Mouse (Mus musculus): ENCODE data around the gene Oas1f.
"Not testable (repeated sequence)": the region's sequence is repeated elsewhere in the genome, so short reads cannot be mapped to it uniquely, and the experiment has no call there.

Oas1f gene

GRCm38 (mm10) chr5:120869436-120870015 is 22.4 kb downstream of the Oas1f start:
- in situ Hi-C loops (cut with MboI; ENCODE audit: low pct_unique_long_range_greater_than_20kb in 1 of 2, low sequenced_read_pairs in 2 of 2, unreplicated experiment in 1 of 2): no loop called here

DNA sequence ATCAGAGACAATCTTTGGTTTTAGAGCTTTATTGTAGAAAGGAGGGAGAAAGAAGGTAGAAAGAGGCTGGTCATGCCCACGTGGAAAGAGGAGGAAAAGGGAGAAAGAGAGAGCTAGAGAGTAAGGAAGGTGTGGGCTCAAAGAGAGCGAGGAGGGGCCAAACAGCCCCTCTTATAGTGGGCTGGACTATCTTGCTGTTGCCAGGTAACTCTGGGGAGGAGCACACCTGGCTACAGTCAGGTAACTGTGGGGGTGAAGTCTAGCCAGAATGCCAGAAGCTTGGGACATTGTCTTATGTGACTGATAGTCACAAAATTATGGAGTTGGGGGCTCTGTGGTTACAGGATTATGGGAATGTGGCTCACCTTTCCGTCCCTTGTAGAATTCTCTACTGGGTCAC is 22.9 kb downstream of the Oas1f start:
- in situ Hi-C loops (cut with MboI; ENCODE audit: low pct_unique_long_range_greater_than_20kb in 1 of 2, low sequenced_read_pairs in 2 of 2, unreplicated experiment in 1 of 2): no loop called here

DNA sequence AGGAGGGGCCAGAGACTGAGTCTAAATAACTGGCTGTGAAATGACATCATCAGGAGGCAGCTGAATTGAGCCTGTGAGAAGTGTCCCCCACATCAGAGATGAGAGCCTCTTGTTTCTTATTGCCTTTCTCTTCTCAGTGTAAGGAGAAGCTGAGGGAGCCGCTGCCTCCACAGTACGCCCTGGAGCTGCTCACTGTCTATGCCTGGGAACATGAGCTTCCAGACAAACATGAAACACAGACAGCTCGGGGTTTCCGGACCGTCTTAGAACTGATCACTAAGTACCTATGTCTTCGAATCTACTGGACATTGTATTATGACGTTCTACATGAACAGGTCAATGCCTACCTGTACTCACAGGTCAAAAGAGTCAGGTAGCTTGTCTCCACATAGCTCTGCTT is 23.6 kb downstream of the Oas1f start:
- in situ Hi-C loops (cut with MboI; ENCODE audit: low pct_unique_long_range_greater_than_20kb in 1 of 2, low sequenced_read_pairs in 2 of 2, unreplicated experiment in 1 of 2): no loop called here

DNA sequence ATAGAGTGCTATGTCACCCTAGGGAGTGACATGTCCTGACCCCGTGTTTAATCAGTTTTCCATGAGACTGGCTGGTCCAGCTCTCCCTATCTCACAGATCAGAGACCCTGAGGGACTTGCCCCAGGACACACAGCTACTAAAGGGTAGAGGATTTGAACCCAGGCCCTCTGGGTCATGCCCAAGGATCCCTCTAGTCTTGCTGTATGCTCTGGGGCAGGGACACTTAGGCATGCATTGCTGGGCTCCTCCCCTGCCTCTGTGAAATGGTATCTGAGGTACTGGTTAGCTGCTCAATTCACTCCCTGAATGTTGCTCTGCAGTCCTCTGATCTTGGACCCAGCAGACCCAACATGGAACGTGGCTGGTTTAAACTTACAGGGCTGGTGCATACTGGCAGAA is 24.3 kb downstream of the Oas1f start:
- in situ Hi-C loops (cut with MboI; ENCODE audit: low pct_unique_long_range_greater_than_20kb in 1 of 2, low sequenced_read_pairs in 2 of 2, unreplicated experiment in 1 of 2): no loop called here

- in situ Hi-C loops (cut with MboI; ENCODE audit: low pct_unique_long_range_greater_than_20kb in 1 of 2, low sequenced_read_pairs in 2 of 2, unreplicated experiment in 1 of 2): not testable (repeated sequence)
These were observed 29.7 kb downstream of the Oas1f start for GRCm38 (mm10) chr5:120876839-120877238.

GRCm38 (mm10) chr5:120877407-120877806 is 30.2 kb downstream of the Oas1f start:
- in situ Hi-C loops (cut with MboI; ENCODE audit: low pct_unique_long_range_greater_than_20kb in 1 of 2, low sequenced_read_pairs in 2 of 2, unreplicated experiment in 1 of 2): not testable (repeated sequence)

DNA sequence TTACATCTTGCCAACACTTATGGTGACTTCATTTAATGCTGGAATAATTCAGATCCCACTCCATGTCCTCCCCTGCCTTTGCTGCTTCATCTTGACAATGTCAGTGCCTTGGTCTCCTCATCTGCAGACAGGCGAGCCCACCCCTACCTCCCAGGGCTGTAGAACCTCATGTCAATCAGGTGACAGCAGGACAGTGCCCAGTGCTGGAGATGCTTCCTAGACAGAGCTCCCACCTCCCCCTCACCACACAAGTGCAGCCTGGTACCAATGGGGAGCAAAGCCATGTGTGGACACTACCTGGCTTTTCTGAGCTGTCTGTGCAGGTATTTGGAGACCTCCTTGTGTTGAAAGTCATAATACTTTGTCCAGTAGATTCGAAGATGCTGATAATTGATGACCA is 31.6 kb downstream of the Oas1f start:
- in situ Hi-C loops (cut with MboI; ENCODE audit: low pct_unique_long_range_greater_than_20kb in 1 of 2, low sequenced_read_pairs in 2 of 2, unreplicated experiment in 1 of 2): not testable (repeated sequence)

GRCm38 (mm10) chr5:120881681-120882080 is 34.5 kb downstream of the Oas1f start:
- in situ Hi-C loops (cut with MboI; ENCODE audit: low pct_unique_long_range_greater_than_20kb in 1 of 2, low sequenced_read_pairs in 2 of 2, unreplicated experiment in 1 of 2): not testable (repeated sequence)

GRCm38 (mm10) chr5:120887413-120887812 is 40.2 kb downstream of the Oas1f start, which contains the start of gene Oas1g:
TSS of gene Oas1g (minus strand) at chr5:120887613.
- in situ Hi-C loops (cut with MboI; ENCODE audit: low pct_unique_long_range_greater_than_20kb in 1 of 2, low sequenced_read_pairs in 2 of 2, unreplicated experiment in 1 of 2): not testable (repeated sequence)

- in situ Hi-C loops (cut with MboI; ENCODE audit: low pct_unique_long_range_greater_than_20kb in 1 of 2, low sequenced_read_pairs in 2 of 2, unreplicated experiment in 1 of 2): no loop called here
These were observed 40.7 kb downstream of the Oas1f start for GRCm38 (mm10) chr5:120887831-120888230.

GRCm38 (mm10) chr5:120888294-120888815 is 41.2 kb downstream of the Oas1f start:
- in situ Hi-C loops (cut with MboI; ENCODE audit: low pct_unique_long_range_greater_than_20kb in 1 of 2, low sequenced_read_pairs in 2 of 2, unreplicated experiment in 1 of 2): not testable (repeated sequence)

DNA sequence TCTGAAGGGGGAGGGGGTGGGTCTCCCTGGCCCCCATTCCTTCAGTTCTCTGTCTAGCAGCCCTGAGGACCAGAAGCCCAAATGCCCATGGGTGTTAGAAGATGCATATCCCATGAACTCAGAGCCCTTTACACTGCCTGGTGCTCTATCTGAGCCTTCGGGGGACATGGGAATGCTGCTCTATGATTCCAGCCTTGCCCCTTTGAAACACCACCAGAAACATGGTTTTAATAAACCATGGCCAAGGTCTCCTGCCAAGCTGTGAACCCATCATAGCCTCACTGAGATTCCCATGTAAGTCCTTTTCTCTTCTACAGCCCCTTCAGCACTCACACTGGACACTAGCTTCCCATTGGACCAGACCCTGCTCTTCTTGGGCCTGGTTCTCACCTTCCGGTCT is 42.9 kb downstream of the Oas1f start:
- in situ Hi-C loops (cut with MboI; ENCODE audit: low pct_unique_long_range_greater_than_20kb in 1 of 2, low sequenced_read_pairs in 2 of 2, unreplicated experiment in 1 of 2): no loop called here

DNA sequence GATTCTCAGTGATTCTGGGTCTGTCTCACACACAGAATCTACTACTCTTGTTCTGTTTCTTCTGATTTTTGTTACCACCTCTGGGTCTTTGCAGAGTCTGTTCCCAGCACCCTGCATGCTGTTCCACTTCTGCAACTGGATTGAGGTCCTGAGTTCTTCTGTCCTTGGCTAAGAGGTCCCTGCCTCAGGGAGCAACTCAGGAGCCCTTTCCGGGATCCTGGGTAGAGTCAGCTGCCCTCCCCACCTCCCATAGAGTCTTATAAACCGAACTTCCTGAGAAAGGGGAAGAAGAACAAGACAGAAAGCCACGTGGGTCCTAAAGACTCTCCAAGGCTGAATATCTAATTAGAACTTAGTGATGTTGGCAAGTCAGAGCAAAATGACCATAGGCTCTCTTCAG is 43.8 kb downstream of the Oas1f start:
- in situ Hi-C loops (cut with MboI; ENCODE audit: low pct_unique_long_range_greater_than_20kb in 1 of 2, low sequenced_read_pairs in 2 of 2, unreplicated experiment in 1 of 2): no loop called here

DNA sequence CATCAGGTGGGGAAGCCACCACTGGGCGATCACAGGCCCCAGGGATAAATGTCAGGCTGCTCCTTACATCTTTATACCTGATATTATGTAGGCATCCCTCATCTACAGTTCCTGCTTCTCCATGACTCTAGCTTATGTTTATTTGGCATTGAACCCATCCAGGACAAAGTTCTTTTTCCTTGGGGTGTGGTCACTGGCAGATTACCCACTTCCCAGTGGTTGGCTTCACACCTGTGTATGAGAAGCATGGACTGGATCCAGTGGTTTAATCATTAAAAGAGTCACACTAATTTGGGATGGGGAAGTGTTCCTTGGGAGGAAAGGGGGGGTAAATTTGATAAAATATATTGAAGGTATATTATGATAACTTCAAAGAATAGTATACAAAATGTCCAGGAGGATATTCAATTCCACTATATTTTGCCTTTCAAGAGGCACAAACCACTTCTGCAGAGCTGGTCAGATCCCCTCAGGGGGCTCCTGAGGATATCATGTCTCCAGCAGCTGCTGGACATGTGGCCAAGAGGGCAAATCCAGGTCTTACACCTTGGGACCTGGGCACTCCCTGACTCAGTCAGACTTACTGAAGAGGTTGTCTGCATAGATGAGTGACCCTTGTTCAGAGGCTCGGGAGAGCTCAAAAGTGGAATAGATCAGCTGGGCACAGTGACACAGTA is 44.5 kb downstream of the Oas1f start:
- in situ Hi-C loops (cut with MboI; ENCODE audit: low pct_unique_long_range_greater_than_20kb in 1 of 2, low sequenced_read_pairs in 2 of 2, unreplicated experiment in 1 of 2): not testable (repeated sequence)

DNA sequence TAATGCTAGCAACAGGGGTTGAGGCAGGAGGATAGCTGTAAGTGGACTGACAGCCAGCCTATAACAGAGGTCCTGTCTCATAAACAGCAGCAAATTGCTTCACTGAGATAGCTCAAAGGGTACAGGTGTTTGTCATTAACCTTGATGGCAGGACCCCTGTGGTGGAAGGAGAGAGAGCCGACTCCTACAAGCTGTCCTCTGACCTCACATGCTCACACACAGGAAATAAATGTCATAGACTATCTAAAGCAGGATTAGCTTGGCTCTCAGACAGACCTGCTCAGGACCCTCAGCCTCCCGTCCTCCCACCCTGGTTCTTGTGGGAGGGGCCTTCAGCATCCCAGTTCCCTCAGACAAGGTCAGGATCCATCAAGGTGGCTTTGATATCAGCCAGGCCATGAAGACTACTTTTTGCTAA is 45.1 kb downstream of the Oas1f start:
- in situ Hi-C loops (cut with MboI; ENCODE audit: low pct_unique_long_range_greater_than_20kb in 1 of 2, low sequenced_read_pairs in 2 of 2, unreplicated experiment in 1 of 2): no loop called here

- in situ Hi-C loops (cut with MboI; ENCODE audit: low pct_unique_long_range_greater_than_20kb in 1 of 2, low sequenced_read_pairs in 2 of 2, unreplicated experiment in 1 of 2): not testable (repeated sequence)
These were observed 46.7 kb downstream of the Oas1f start for GRCm38 (mm10) chr5:120893866-120894265.

- in situ Hi-C loops (cut with MboI; ENCODE audit: low pct_unique_long_range_greater_than_20kb in 1 of 2, low sequenced_read_pairs in 2 of 2, unreplicated experiment in 1 of 2): not testable (repeated sequence)
These were observed 47.5 kb downstream of the Oas1f start for GRCm38 (mm10) chr5:120894692-120895091.

- in situ Hi-C loops (cut with MboI; ENCODE audit: low pct_unique_long_range_greater_than_20kb in 1 of 2, low sequenced_read_pairs in 2 of 2, unreplicated experiment in 1 of 2): no loop called here
These were observed 48.2 kb downstream of the Oas1f start for GRCm38 (mm10) chr5:120895231-120895900.

DNA sequence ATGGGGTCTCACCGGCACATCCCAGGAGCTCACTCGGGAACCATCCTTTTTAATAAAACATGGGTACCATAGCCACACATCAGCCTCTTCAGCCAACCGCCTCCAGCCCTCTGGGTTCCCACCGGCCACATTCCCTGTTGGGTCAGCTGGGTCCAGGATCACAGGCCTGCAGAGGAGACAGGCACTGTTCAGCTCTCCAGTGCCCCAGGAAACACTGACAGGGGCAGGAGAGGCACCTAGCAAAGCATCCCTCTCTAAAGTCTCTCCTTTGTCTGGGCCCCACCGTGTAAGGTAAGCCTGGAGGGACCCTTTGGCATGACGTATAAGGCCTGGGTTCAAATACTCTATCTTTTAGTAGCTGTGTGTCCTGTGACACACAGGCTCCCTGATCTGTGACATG is 51.1 kb downstream of the Oas1f start:
- in situ Hi-C loops (cut with MboI; ENCODE audit: low pct_unique_long_range_greater_than_20kb in 1 of 2, low sequenced_read_pairs in 2 of 2, unreplicated experiment in 1 of 2): no loop called here

DNA sequence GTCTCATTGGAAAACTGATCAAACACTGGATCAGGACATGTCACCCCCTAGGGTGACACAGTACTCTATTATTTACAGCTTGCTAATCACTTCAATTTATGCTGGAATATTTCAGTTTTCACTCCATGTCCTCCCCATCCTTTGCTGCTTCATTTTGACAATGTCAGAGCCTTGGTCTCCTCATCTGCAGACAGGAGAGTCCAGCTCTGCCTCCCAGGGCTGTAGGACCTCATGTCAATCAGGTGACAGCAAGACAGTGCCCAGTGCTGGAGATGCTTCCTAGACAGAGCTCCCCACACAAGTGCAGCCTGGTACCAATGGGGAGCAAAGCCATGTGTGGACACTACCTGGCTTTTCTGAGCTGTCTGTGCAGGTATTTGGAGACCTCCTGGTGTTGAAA is 51.6 kb downstream of the Oas1f start:
- in situ Hi-C loops (cut with MboI; ENCODE audit: low pct_unique_long_range_greater_than_20kb in 1 of 2, low sequenced_read_pairs in 2 of 2, unreplicated experiment in 1 of 2): no loop called here

Measured in mouse embryonic stem cell (cell line).